Mouse (Mus musculus) CH12F3 (cell line): ENCODE results near the gene Vmn1r87.
"Not testable (repeated sequence)": the region's sequence is repeated elsewhere in the genome, so short reads cannot be mapped to it uniquely, and the experiment has no call there.

Source experiments
- in situ Hi-C: fragments of 300-500 bp; cut with MboI; formaldehyde crosslinking; loops from 2 replicates; pipeline ENCODE4 v1.14.3; 2020; ENCODE audit warnings: low sequenced_read_pairs

Vmn1r87 gene

GRCm38 (mm10) chr7:13140057-13140456, at the start of gene Vmn1r87:
Vmn1r87 (minus strand) TSS chr7:13140157.
- in situ Hi-C loops: no loop called here

DNA sequence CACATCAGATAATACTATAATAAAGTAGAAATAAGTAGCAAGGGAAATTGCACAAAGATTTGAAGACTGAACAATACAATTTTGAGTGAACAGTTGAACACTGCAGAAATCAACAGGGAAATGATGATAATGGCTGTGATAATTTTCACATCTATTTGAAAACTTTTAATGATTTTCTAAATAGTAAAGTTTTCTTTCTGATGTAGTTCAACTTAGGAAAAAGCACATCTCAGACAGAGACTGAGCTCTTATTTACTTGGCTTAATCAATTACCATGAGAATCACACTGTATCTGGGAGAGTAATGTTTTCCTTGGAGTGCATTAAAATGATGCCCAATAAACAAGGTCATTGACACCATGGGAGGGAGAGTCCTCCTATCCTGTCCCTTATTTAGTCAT, 19.3 kb upstream of the Vmn1r87 start, which contains the start of gene Vmn1r88:
Gene Vmn1r88 (plus strand): TSS at position 301 of the 400 bp plus-strand sequence.
- in situ Hi-C loops: no loop called here

GRCm38 (mm10) chr7:13137340-13137739, 2.6 kb downstream of the Vmn1r87 start:
- in situ Hi-C loops: no loop called here

GRCm38 (mm10) chr7:13131856-13132255, 8.1 kb downstream of the Vmn1r87 start:
- in situ Hi-C loops: no loop called here

DNA sequence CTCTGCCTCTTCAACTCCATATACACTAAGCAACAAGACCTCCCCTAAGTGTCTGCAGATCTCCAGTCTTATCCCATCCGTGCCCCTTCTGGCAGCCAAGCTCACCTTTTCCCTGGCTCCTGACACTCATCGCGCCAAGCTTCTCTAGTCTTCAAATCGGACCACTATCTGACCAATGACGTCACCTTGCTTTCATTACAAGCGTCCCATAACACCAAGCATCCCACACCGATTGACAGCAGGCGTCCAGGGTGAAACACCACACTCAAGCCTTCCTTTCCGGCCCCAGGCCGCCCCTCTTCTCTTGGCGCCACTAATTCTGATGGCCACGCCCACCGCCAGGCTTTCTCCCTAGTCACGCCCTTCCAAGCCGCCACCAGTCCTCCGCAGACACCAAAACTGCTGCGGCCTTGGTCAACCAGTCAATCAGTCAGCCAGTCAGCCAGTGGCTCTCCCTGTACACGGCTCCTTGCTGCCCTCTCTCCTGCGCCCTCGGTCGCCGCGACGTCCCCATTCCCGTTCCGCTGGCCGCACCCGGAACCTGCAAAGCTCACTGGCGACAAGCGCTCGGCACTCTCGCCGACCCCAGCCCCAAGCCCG, 16.3 kb downstream of the Vmn1r87 start:
- in situ Hi-C loops: not testable (repeated sequence)

DNA sequence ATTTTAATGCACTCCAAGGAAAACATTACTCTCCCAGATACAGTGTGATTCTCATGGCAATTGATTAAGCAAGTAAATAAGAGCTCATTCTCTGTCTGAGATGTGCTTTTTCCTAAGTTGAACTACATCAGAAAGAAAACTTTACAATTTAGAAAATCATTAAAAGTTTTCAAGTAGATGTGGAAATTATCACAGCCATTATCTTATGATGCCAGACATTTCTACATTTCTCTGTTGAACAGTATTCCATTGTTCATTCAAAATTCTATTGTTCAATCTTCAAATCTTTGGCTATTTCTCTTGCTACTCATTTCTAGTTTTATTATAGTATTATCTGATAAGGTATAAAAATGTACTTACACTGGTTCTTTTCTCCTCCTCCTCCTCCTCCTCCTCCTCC, 20.1 kb downstream of the Vmn1r87 start, which contains the start of gene Vmn1r86:
Gene Vmn1r86 (minus strand): TSS at position 101 of the 400 bp plus-strand sequence.
- in situ Hi-C loops: no loop called here

DNA sequence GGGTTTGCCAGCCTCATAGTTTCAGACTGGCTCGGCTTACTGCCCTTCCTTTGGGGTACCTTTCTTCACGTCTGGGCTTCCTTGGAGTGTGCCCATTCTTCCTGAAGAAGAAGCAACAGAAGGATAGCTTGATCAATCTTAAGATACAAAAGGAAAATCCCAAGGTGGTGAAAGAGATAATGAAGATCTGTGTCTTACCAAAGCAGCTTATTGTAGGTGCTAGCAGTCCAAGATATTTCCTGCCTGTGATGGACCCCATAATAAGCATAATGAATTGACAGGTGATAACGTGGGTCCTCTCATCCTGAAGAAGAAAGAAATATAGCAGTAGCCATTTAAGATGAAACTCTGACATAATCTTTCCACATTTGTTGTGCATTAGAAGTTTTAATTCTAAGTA, 44.9 kb downstream of the Vmn1r87 start, which contains the start of gene Vmn1r85:
Gene Vmn1r85 (minus strand): TSS at position 101 of the 400 bp plus-strand sequence.
- in situ Hi-C loops: no loop called here
